Mouse (Mus musculus): Measurements from ENCODE around the gene Klf5. TPM values are rescaled to one million over a fixed set of nuclear protein-coding genes. Genes with fewer than 3 reads are reported as not detected.

The Klf5 gene
- polyA plus RNA-seq, 1 experiment from 2014 or later, result 3.5 TPM

DNA sequence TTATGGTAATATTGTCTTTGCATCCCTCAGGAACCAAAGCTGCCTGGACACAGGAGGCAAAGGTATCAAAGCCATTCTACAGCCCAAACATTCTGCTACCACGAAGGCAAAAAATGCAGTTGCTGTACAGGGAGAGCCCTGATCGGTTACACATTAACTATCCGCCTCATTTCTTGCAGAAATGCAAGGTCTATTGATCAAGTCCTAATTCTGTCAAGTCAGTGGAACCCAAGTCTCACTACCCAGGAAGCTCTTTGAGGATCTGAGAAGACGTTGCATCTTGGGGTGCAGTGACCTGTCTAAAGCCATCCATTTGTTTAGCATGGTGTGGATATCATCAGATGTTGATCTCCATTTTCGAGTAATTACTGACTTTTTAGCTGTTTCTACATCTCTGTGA, 18.1 kb upstream of the Klf5 start:
- Histone ChIP-seq H3K27ac (ENCODE audit: low read depth, low read length) (no peak overlapping the region), H3K4me3 (ENCODE audit: low read depth, low read length) (no peak overlapping the region), H3K4me2 (no peak overlapping the region), H3K4me1 (replicated peaks; ENCODE audit: control insufficient read depth, insufficient read depth, low read length) (no peaks in the 10 kb centered on the region), H3K27me3 (replicated peaks; ENCODE audit: control insufficient read depth, insufficient read depth, low read length) (no peaks in the 10 kb centered on the region), H3K36me3 (ENCODE audit: control insufficient read depth, insufficient read depth, low read length) (no peaks in the 10 kb centered on the region), H3K9me3 (ENCODE audit: control insufficient read depth, low read length) (no peaks in the 10 kb centered on the region), H3K9ac (ENCODE audit: low read depth, low read length) (no peak overlapping the region)
- DNase-seq (ENCODE audit: low spot score) (no peak), ATAC-seq (replicated peaks; ENCODE audit: low FRiP score) (no peak)
- 68% methylated on average over 5 of the region's 5 CpGs for WGBS

DNA sequence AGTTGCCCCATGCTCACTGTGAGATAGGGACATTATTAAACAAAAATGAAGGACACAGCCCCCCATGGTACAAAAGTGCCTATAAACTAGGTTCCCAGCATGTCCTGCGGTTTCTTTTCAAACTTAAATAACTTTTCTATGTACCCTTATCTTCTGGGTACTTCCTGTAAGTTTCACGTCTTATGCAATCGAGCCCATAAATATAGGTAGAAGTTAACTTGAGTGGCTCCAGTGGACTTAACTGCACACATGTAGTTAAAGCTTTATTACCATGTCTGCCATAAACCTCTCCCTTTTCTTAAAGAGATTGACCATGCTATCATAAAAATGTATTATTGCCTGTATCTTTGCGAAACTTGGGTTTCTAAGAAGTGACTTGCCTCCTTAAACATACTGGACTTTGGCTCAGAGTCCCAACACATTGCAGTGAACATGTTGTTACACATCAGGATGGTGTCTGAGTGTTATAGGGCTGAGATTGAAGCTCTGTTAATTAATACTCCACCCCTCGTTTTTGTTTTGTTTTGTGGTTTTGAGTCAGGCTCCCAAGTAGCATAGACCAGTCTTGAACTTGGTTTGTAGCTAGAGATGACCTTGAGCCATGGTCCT, 17.6 kb upstream of the Klf5 start:
- Histone ChIP-seq H3K4me1 (replicated peaks; ENCODE audit: control insufficient read depth, insufficient read depth, low read length) (no peaks in the 10 kb centered on the region), H3K27me3 (replicated peaks; ENCODE audit: control insufficient read depth, insufficient read depth, low read length) (no peaks in the 10 kb centered on the region), H3K27ac (ENCODE audit: low read depth, low read length) (no peak overlapping the region), H3K9me3 (ENCODE audit: control insufficient read depth, low read length) (no peaks in the 10 kb centered on the region), H3K4me3 (ENCODE audit: low read depth, low read length) (no peak overlapping the region), H3K36me3 (ENCODE audit: control insufficient read depth, insufficient read depth, low read length) (no peaks in the 10 kb centered on the region), H3K9ac (ENCODE audit: low read depth, low read length) (no peak overlapping the region), H3K4me2 (no peak overlapping the region)
- no peak for DNase-seq (ENCODE audit: low spot score)
- ATAC-seq (replicated peaks; ENCODE audit: low FRiP score), result no peak
- 60% methylated on average over 5 of the region's 5 CpGs for WGBS

DNA sequence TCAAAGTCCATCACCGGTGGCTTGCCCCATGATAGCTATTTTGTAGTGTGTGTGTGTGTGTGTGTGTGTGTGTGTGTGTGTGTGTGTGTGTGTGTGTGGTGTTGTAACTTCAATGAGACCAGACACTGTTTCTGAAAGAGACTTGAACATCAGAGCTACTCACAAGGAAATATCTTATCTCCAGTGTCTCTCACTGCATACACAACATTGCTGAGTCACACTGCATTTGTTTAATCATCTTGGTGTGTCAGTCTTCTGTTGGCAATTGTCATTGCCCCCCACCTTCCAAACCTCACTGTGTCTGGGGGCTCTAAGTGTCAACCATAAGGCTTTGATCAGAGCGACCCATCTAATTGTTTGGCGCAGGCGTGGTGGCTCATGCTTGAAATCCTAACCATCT, 13.0 kb upstream of the Klf5 start:
- Histone ChIP-seq H3K4me2 (no peak overlapping the region), H3K9ac (ENCODE audit: low read depth, low read length) (no peak overlapping the region), H3K4me1 (replicated peaks; ENCODE audit: control insufficient read depth, insufficient read depth, low read length) (no peaks in the 10 kb centered on the region), H3K4me3 (ENCODE audit: low read depth, low read length) (no peak overlapping the region), H3K9me3 (ENCODE audit: control insufficient read depth, low read length) (no peaks in the 10 kb centered on the region), H3K27me3 (replicated peaks; ENCODE audit: control insufficient read depth, insufficient read depth, low read length) (no peaks in the 10 kb centered on the region), H3K36me3 (ENCODE audit: control insufficient read depth, insufficient read depth, low read length) (no peaks in the 10 kb centered on the region), H3K27ac (ENCODE audit: low read depth, low read length) (no peak overlapping the region)
- ATAC-seq (replicated peaks; ENCODE audit: low FRiP score), result 0 out of 2 replicates have a peak, but pooled peaks have one; percentile 26
- DNase-seq (ENCODE audit: low spot score), result no peak
- WGBS, result 77% methylated on average over 4 of the region's 4 CpGs

DNA sequence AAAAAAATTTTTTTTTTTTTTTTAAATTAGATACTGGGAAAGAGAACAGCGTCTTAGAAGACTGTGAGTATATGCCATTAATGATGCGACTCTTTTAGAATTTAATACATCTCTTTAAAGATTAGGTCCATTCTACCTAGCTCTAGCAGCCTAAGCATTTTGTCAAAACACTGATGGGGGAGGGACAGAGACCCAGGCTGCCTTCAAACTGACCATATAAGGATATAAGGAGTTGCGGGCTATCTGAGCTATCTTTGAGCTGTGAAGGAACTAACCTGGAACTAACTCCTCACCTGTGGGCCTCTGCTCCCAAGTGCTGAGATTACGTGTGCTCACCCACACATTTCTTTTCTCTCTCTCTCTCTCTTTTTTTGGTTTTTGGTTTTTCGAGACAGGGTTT, 6.3 kb upstream of the Klf5 start:
- DNase-seq (ENCODE audit: low spot score) (no peak), ATAC-seq (replicated peaks; ENCODE audit: low FRiP score) (no peak)
- Histone ChIP-seq H3K27ac (ENCODE audit: low read depth, low read length) (no peak overlapping the region), H3K4me1 (replicated peaks; ENCODE audit: control insufficient read depth, insufficient read depth, low read length) (no peaks in the 10 kb centered on the region), H3K27me3 (replicated peaks; ENCODE audit: control insufficient read depth, insufficient read depth, low read length) (no peaks in the 10 kb centered on the region), H3K4me3 (ENCODE audit: low read depth, low read length) (no peak overlapping the region), H3K9ac (ENCODE audit: low read depth, low read length) (no peak overlapping the region), H3K4me2 (no peak overlapping the region), H3K9me3 (ENCODE audit: control insufficient read depth, low read length) (no peaks in the 10 kb centered on the region), H3K36me3 (ENCODE audit: control insufficient read depth, insufficient read depth, low read length) (no peaks in the 10 kb centered on the region)
- 93% methylated on average over 5 of the region's 5 CpGs for WGBS

DNA sequence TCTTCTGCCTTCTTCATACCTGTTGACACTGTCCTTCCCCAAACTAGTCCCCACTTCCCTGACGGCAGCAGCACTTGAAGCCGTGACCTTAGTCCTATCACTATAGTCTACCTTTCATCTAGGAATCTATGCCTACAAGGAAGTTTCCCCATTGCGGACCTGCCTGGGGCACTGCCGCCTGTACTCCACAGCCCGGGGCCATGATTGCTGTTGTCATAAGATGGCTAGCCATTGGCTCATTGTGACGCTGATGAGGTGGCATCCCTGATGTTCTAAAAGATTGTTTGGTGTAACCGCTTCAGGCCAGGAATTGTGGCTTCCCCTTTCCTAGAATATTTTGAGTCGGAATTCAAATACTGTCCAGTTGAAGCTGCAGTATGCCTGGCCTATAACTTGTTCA, 4.1 kb upstream of the Klf5 start:
- Histone ChIP-seq H3K4me2 (no peak overlapping the region), H3K9ac (ENCODE audit: low read depth, low read length) (no peak overlapping the region), H3K36me3 (ENCODE audit: control insufficient read depth, insufficient read depth, low read length) (no peaks in the 10 kb centered on the region), H3K27me3 (replicated peaks; ENCODE audit: control insufficient read depth, insufficient read depth, low read length) (peaks cover 5% of the 10 kb centered on the region), H3K4me3 (ENCODE audit: low read depth, low read length) (no peak overlapping the region), H3K9me3 (ENCODE audit: control insufficient read depth, low read length) (no peaks in the 10 kb centered on the region), H3K27ac (ENCODE audit: low read depth, low read length) (no peak overlapping the region), H3K4me1 (replicated peaks; ENCODE audit: control insufficient read depth, insufficient read depth, low read length) (0 out of 2 replicates have a peak, but pooled peaks cover 2% of the 10 kb centered on the region)
- ATAC-seq (replicated peaks; ENCODE audit: low FRiP score), result no peak
- WGBS, result 85% methylated on average over 8 of the region's 8 CpGs
- DNase-seq (ENCODE audit: low spot score), result no peak

DNA sequence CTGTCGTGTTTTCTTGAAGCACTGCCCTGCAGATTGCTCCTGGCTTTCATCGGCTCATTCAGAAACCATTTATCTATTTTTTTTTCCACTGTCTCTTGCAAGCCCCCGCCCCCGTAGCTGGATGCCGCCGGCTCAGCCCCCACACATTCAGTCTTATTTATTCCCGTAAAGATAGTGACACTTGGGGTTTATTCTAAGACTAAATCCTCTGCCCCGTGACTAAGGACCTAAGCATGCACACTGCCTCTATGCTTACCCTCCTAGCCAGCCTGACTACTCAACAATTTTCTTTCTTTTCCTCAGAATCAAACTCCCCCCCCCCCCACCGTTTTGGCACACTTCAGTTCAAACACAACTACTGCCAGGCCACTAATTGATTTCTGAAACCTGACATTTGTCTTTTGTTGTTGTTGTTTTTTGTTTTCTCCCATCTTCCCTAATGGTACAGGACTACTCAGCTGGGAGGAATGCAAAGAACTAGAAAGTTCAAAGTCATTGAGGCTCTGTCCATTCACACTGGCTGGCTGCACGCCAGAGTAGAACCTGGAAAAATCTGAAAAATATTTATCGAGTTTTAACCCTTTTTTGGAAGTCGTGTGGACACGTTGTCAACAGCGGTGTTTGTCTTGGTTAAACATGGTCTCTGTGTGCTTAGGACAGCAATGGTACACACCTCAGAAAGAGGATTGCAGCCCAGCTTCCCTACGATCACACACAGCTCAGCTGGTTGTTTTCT, 2.7 kb upstream of the Klf5 start:
- H3K4me2 ChIP-seq, result no peak overlapping the region
- H3K27ac ChIP-seq (ENCODE audit: low read depth, low read length), result no peak overlapping the region
- WGBS, result 52% methylated on average over 15 of the region's 15 CpGs
- H3K4me3 ChIP-seq (ENCODE audit: low read depth, low read length), result no peak overlapping the region
- no peaks in the 10 kb centered on the region for H3K36me3 ChIP-seq (ENCODE audit: control insufficient read depth, insufficient read depth, low read length)
- H3K27me3 ChIP-seq (replicated peaks; ENCODE audit: control insufficient read depth, insufficient read depth, low read length), result peaks cover 15% of the 10 kb centered on the region
- no peak overlapping the region for H3K9ac ChIP-seq (ENCODE audit: low read depth, low read length)
- 0 out of 2 replicates have a peak, but pooled peaks cover 2% of the 10 kb centered on the region for H3K4me1 ChIP-seq (replicated peaks; ENCODE audit: control insufficient read depth, insufficient read depth, low read length)
- DNase-seq (ENCODE audit: low spot score), result no peak
- H3K9me3 ChIP-seq (ENCODE audit: control insufficient read depth, low read length), result no peaks in the 10 kb centered on the region
- ATAC-seq (replicated peaks; ENCODE audit: low FRiP score), result no peak

DNA sequence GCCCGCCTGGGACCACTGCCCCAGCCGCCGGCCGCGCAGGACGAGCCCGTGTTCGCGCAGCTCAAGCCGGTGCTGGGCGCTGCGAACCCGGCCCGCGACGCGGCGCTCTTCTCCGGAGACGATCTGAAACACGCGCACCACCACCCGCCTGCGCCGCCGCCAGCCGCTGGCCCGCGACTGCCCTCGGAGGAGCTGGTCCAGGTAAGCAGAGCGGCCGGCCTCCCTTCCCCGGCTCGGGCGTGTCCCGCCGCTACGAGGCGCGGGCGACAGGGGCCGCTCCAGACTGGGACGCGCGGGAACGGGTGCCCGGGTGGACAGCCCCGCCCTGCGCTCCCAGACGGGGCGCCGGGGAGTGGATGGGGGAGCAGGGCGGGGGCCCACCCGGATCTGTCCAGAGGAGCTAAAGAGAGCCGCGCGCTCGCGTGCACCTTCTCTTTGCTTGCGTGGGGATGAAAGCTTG, 561 bp downstream of the Klf5 start:
- H3K9me3 ChIP-seq (ENCODE audit: control insufficient read depth, low read length), result no peaks in the 10 kb centered on the region
- 0 out of 2 replicates have a peak, but pooled peaks cover 2% of the 10 kb centered on the region for H3K4me1 ChIP-seq (replicated peaks; ENCODE audit: control insufficient read depth, insufficient read depth, low read length)
- no peak overlapping the region for H3K27ac ChIP-seq (ENCODE audit: low read depth, low read length)
- under 1% methylated on average over 59 of the region's 60 CpGs for WGBS
- H3K27me3 ChIP-seq (replicated peaks; ENCODE audit: control insufficient read depth, insufficient read depth, low read length), result peaks cover 23% of the 10 kb centered on the region
- H3K36me3 ChIP-seq (ENCODE audit: control insufficient read depth, insufficient read depth, low read length), result no peaks in the 10 kb centered on the region
- H3K4me2 ChIP-seq, result peak overlapping the region; percentile 98
- peak overlapping the region; percentile 70 for H3K9ac ChIP-seq (ENCODE audit: low read depth, low read length)
- no peak for DNase-seq (ENCODE audit: low spot score)
- H3K4me3 ChIP-seq (ENCODE audit: low read depth, low read length), result peak overlapping the region; percentile 67
- ATAC-seq (replicated peaks; ENCODE audit: low FRiP score), result peak; percentile 63

DNA sequence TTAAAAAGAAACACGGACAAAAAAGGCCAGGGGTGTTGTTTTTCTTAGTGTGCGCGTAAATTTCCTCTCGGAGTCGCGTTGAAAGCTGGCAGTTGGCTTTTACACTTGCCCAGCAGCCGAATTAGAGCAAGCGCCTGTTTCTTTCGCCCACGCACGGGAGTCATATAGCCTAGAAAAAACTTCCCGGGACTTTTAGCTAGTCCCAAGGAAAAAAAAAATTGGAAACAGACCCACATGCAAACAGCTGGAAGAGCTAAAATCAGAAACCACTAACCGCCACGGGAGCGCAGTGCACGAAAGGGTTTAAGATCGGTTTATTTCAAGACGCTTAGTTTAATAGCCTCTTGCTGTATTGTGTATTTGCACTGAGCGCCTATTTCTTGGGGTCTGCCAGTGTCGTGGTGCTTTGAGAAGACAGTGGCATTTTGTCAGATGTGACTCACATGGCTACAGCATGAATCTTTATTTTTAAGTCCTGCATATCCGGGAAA, 1.3 kb downstream of the Klf5 start:
- Histone ChIP-seq H3K27me3 (replicated peaks; ENCODE audit: control insufficient read depth, insufficient read depth, low read length) (peaks cover 23% of the 10 kb centered on the region), H3K4me2 (peak overlapping the region; percentile 98), H3K9me3 (ENCODE audit: control insufficient read depth, low read length) (no peaks in the 10 kb centered on the region), H3K4me3 (ENCODE audit: low read depth, low read length) (peak overlapping the region; percentile 67), H3K36me3 (ENCODE audit: control insufficient read depth, insufficient read depth, low read length) (no peaks in the 10 kb centered on the region), H3K4me1 (replicated peaks; ENCODE audit: control insufficient read depth, insufficient read depth, low read length) (0 out of 2 replicates have a peak, but pooled peaks cover 2% of the 10 kb centered on the region), H3K27ac (ENCODE audit: low read depth, low read length) (no peak overlapping the region), H3K9ac (ENCODE audit: low read depth, low read length) (no peak overlapping the region; the same call in 1 of the 2 replicates)
- 14% methylated on average over 21 of the region's 21 CpGs for WGBS
- ATAC-seq (replicated peaks; ENCODE audit: low FRiP score) (no peak), DNase-seq (ENCODE audit: low spot score) (peak; percentile 37)
